Mouse (Mus musculus) kidney, embryonic 16.5 days (tissue): ENCODE results near the gene Sec16a. TPM values are rescaled to one million over a fixed set of nuclear protein-coding genes. Genes with fewer than 3 reads are reported as not detected.

Experiments used
- ATAC-seq: fragments of 200-750 bp; cut with Nextera tagmentation; 2 replicates; pipeline ENCODE4 v1.8.0; 2017; ENCODE audit warnings: moderate TSS enrichment; ENCODE audit not compliant: low FRiP score, low TSS enrichment
- H3K27ac ChIP-seq: fragments of 300-500 bp; sonication (generic); 2 replicates; pipeline ENCODE4 v1.5.1; 2014; ENCODE audit warnings: low read length
- H3K27me3 ChIP-seq: fragments of 300-500 bp; sonication (generic); 2 replicates; pipeline ENCODE4 v1.6.1; 2014; ENCODE audit warnings: low read length, control low read depth, mixed read lengths; ENCODE audit not compliant: insufficient read depth
- H3K36me3 ChIP-seq: fragments of 300-500 bp; sonication (generic); 2 replicates; pipeline ENCODE4 v1.6.1; 2014; ENCODE audit warnings: low read length, control low read depth, mixed read lengths; ENCODE audit not compliant: insufficient read depth
- H3K4me1 ChIP-seq: fragments of 300-500 bp; sonication (generic); 2 replicates; pipeline ENCODE4 v1.6.1; 2014; ENCODE audit warnings: low read length, control low read depth, mixed read lengths; ENCODE audit not compliant: insufficient read depth
- H3K4me2 ChIP-seq: fragments of 300-500 bp; sonication (generic); replicated peaks from 2 replicates; pipeline ENCODE4 v1.6.1; 2014; ENCODE audit warnings: low read depth, low read length
- H3K4me3 ChIP-seq: fragments of 300-500 bp; sonication (generic); 2 replicates; pipeline ENCODE4 v1.5.1; 2014; ENCODE audit warnings: mild to moderate bottlenecking, low read length
- H3K9ac ChIP-seq: fragments of 300-500 bp; sonication (generic); replicated peaks from 2 replicates; pipeline ENCODE4 v1.6.1; 2014; ENCODE audit warnings: low read length
- H3K9me3 ChIP-seq: fragments of 300-500 bp; sonication (generic); 2 replicates; pipeline ENCODE4 v1.6.1; 2016; ENCODE audit warnings: low read length, control low read depth
- WGBS: fragments of 180-500 bp; shearing (Covaris S2); extraction: QIAGEN DNeasy Blood & Tissue Kit; methylation state at CpG from one replicate; pipeline ENCODE4 v1.1.7; 2014; 5-methylcytosine and 5-hydroxymethylcytosine counted together
- polyA plus RNA-seq: library from polyadenylated mRNA; unstranded; fragments of >200 nt; fragmentation: Nextera tagmentation; extraction: Ambion mirVana; gene quantifications from 2 replicates; pipeline ENCODE4 v1.2.1, GENCODE M21; 2015

The Sec16a gene
- polyA plus RNA-seq, 1 experiment from 2014 or later = 27.6 TPM

DNA sequence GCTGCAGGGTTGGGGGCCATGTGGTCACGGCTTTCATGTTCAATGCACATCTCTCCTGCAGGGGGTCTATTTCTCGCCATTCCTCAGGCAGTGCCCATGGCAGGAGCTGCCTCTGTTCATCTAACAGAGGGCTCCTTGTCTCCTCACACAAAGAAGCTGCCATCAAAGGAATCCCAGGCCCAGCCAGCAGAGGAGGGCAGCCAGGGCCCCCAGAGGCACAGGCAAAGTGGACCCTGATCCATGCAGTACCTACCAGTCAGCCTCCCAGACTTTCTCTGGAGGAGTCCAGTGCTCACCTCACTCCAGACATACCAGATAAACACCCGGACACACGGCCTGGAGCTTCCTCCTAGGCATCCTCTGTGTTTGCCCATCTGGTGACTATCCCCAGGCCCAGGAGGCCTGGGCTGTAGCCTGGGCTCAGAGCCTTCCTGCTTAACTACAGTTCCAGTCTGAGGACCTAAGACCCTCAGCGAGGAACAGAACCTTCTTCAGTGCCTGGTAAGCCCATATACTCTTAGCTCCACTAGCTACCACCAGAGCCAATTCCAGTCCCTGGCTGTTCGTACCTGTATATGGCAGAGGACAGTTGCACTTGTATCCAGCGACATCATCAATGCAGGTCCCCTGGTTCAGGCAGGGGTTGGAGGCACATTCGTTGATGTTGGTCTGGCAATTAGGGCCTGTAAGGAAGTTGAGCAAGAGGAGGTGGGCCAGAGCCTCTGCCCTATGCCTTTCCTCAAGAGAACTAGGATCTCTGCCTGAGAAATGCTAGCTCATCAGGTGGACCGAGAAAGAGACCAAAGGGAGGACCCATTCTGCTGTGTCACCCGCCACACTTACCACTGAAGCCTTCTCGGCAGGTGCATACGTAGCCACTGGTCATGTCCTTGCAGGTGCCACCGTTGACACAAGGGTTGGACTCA is 30.8 kb upstream of the Sec16a start:
- 81% methylated on average over 13 of the region's 13 CpGs for WGBS

DNA sequence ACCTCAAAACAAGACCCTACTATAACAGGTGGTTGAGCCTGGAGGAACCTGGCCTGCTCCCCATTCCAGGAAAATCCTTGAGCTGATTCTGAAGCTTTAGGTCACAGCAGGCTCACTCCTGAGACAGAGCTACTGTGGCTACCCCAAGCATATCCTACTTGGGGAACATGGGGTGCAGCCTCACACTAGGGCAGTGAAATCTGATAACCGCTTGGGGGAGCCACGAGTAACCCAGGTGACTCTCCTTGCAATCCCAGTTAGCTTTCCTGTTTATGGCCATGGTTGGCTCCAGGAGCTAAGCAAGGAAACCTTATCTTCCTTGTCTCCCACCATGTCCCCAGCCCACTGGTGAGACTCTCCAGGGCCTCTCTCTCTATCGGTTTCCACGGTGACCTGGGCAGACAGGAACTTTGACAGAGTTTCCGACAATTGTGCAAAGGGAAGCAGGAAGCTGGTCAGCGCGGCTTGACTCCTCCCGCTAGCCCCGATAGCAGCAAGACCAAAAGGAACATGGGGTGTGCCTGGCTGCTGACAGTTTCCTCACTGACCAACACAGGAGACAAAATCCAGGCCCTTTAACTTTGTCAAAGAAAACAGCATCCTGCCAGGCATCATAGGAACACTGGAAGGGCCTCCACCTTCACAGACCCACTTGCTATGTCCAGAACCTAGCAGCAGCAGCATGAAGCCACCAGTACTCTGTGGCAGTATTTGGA is 29.9 kb upstream of the Sec16a start:
- Histone ChIP-seq H3K9me3 (no peaks in the 10 kb centered on the region), H3K4me2 (no peak overlapping the region), H3K36me3 (peaks cover 99% of the 10 kb centered on the region), H3K9ac (no peak overlapping the region), H3K27ac (peak overlapping the region; percentile 78), H3K4me3 (no peak overlapping the region), H3K4me1 (no peaks in the 10 kb centered on the region), H3K27me3 (no peaks in the 10 kb centered on the region)
- 41% methylated on average over 9 of the region's 9 CpGs for WGBS
- ATAC-seq = peak; percentile 25; the same call in 1 of the 2 replicates

More for the DNA sequence above, 30.8 kb upstream of the Sec16a start:
- Histone ChIP-seq H3K9me3 (no peaks in the 10 kb centered on the region), H3K4me3 (no peak overlapping the region), H3K27me3 (no peaks in the 10 kb centered on the region), H3K36me3 (peaks cover 99% of the 10 kb centered on the region), H3K27ac (peak overlapping the region; percentile 78), H3K9ac (no peak overlapping the region), H3K4me1 (peaks cover under 1% of the 10 kb centered on the region), H3K4me2 (no peak overlapping the region)
- ATAC-seq = no peak

DNA sequence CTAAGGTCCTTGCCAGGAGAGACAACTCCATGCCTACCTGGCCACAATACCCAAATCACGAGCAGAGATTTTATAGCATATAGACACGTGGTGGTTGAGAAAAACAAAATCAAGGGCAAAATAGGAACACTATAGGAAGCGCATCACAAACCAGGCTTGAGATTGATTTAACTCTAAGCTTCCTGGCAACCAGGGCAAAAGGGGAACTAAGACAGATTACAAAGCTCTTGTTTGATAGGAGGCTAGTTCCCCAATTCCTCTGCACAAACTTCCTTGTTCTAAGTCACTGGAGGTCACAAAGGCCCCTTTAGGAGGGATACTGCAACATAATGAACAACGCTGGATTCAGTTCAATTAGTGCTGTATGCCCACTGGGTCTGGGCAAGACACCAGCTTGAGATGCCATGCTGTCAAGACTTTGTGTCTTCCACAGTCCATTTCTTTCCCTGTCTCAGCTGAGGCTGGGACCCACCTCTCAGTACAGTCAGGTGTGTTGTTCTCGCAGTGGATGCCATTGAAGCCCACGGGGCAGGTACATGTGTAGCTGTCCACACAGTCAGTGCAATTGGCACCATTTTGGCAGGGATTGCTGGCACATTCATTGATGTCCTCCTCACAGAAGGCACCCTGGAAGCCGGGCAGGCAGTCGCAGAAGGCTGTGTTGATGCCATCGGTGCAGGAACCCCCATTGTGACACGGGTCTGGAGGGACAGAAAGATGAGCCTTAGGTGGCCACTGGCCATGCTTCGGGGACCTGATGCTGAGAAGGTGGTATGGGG is 27.5 kb upstream of the Sec16a start:
- no peak overlapping the region for H3K4me3 ChIP-seq
- H3K4me1 ChIP-seq = no peaks in the 10 kb centered on the region
- no peaks in the 10 kb centered on the region for H3K9me3 ChIP-seq
- no peak overlapping the region for H3K27ac ChIP-seq
- ATAC-seq = no peak
- H3K4me2 ChIP-seq = no peak overlapping the region
- peaks cover 98% of the 10 kb centered on the region for H3K36me3 ChIP-seq
- no peak overlapping the region for H3K9ac ChIP-seq
- H3K27me3 ChIP-seq = no peaks in the 10 kb centered on the region
- WGBS = 92% methylated on average over 11 of the region's 11 CpGs

DNA sequence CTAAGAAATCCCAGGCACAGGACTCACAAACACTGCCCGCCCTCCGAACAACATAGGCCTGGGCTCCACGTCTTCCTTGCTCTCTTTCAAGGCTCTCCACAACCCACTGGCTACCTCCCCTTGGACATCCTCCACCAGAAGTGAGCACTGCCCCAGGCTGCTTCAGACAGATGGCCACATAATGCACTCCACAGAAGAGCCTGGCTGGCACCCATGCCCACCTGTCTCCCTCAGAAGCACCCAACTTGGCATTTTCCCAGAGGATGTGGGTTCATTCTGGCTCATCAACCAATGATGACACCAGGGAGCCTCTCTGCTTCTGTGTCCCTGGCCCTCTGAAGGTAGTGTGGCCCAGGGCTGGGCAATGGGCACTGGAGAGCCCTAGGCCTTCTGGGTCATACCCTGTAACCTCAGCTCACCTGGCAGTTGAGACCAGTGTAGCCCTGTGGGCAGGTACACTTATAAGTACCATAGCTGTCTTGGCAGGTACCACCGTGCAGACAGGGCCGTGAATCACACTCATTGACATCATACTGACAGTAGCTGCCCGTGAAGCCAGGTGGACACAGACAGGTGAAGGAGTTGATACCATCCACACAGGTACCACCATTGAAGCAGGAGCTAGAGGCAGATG is 26.8 kb upstream of the Sec16a start:
- Histone ChIP-seq H3K27ac (no peak overlapping the region), H3K36me3 (peaks cover 98% of the 10 kb centered on the region), H3K4me3 (no peak overlapping the region), H3K9ac (no peak overlapping the region), H3K4me2 (no peak overlapping the region), H3K4me1 (no peaks in the 10 kb centered on the region), H3K9me3 (no peaks in the 10 kb centered on the region), H3K27me3 (no peaks in the 10 kb centered on the region)
- WGBS = 90% methylated on average over 6 of the region's 6 CpGs
- no peak for ATAC-seq

DNA sequence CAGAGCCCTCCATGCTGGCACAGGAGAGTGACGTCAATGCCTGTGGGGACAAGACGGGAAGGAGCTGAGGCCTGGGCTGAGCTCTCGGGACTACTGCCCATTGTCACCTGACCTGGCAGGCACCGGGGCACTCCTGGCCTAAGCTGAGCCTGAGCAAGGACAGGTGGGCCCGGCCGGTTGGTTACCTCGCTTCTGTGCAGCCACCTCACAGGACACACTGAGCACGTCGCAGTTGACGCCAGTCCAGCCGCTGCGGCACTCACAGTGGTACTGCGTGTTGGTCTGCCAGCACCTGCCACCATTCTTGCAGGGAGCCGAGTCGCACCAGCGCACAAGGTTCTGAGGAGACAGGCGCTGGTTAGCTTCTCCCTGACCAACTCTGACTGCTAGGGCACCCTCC is 26.0 kb upstream of the Sec16a start:
- ATAC-seq = no peak
- Histone ChIP-seq H3K4me2 (no peak overlapping the region), H3K9me3 (no peaks in the 10 kb centered on the region), H3K36me3 (peaks cover 98% of the 10 kb centered on the region), H3K27me3 (no peaks in the 10 kb centered on the region), H3K27ac (no peak overlapping the region), H3K4me3 (no peak overlapping the region), H3K9ac (no peak overlapping the region), H3K4me1 (no peaks in the 10 kb centered on the region)
- 92% methylated on average over 17 of the region's 17 CpGs for WGBS

DNA sequence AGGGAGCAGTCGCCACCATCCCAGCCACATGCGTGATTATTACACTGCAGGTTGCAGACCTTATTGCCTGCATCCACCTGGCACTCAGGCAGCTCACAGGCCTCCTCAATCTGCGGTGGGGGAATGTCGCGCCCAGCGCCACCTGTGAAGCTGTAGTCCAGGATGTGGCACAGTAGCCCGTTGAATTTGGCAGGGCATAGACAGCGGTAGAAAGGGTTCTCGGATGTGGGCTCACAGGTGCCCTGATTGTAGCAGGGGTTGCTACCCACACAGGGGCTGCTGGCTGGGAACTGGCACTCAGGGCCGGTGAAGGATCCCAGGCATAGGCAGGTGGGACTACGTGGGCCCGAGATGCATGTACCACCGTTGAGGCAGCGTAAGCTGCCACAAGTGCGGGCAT is 23.4 kb upstream of the Sec16a start:
- Histone ChIP-seq H3K9ac (no peak overlapping the region), H3K27me3 (no peaks in the 10 kb centered on the region), H3K4me2 (no peak overlapping the region), H3K4me1 (no peaks in the 10 kb centered on the region), H3K4me3 (no peak overlapping the region), H3K9me3 (no peaks in the 10 kb centered on the region), H3K27ac (no peak overlapping the region), H3K36me3 (peaks cover 99% of the 10 kb centered on the region)
- 93% methylated on average over 15 of the region's 15 CpGs for WGBS
- ATAC-seq = no peak

DNA sequence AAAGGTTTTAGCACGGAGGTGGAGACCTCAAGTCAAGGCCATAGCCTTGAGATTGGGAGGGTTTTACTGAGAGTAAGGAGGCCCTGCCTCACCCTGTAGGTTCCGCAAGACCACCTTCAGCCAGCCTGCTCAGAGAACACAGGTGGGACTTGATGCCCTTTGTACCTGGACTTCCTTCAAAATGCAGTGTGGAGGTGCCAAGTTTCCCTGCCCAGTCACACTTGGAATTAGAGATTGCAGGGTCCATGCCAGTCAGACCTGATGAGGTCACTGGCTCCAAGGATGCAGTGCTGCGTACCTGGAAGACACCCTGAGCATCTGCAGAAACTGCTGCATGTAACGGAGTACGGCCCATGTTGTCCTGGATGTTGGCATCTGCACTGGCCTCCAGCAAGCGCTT is 18.4 kb upstream of the Sec16a start:
- 92% methylated on average over 6 of the region's 6 CpGs for WGBS
- Histone ChIP-seq H3K9ac (no peak overlapping the region), H3K4me3 (no peak overlapping the region), H3K36me3 (peaks cover 91% of the 10 kb centered on the region), H3K4me1 (peaks cover 20% of the 10 kb centered on the region), H3K27me3 (no peaks in the 10 kb centered on the region), H3K4me2 (no peak overlapping the region), H3K27ac (no peak overlapping the region), H3K9me3 (no peaks in the 10 kb centered on the region)
- ATAC-seq = no peak

DNA sequence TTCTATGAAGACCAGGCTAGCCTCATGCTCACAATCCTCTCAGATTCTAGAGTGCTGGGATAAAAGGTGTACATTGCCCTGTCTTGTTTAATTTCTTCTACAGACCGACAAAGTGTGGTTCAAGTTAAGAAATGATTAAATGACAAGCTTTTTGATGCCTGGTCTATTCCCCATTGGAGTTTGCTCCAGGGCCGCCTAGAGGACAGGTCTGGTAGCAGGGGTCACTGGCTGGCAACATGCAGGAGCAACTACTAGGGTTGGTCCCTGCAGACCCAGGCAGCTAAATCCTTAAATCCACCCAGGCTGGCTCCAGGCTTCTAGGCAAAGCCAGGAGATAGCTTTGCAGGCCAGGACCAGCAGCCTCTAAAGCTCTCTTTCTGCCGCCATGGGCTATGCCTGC is 18.0 kb upstream of the Sec16a start:
- Histone ChIP-seq H3K4me2 (no peak overlapping the region), H3K9me3 (no peaks in the 10 kb centered on the region), H3K4me1 (peaks cover 25% of the 10 kb centered on the region), H3K36me3 (peaks cover 86% of the 10 kb centered on the region), H3K27ac (no peak overlapping the region), H3K4me3 (no peak overlapping the region), H3K9ac (no peak overlapping the region), H3K27me3 (no peaks in the 10 kb centered on the region)
- 82% methylated on average over 3 of the region's 3 CpGs for WGBS
- ATAC-seq = no peak

DNA sequence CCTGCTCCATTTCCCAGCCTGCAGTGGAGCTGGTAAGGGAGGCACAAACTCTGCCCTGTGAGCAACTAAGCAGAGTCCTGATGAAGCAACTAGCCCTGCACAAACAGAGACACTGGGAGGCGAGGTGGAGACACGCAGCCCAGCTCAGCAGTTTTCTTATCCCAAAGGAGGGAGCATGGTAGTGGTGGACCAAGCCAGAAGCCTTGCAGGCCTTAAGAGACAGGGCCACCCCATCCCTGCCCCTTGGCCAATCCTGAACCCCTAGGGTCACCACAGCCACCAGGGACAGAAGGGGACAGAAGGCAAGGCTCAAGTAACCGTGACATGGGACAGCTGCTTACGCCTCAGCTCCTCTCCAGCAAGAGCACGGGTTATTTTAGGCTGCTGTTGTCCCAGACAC is 16.7 kb upstream of the Sec16a start:
- Histone ChIP-seq H3K36me3 (peaks cover 73% of the 10 kb centered on the region), H3K9me3 (no peaks in the 10 kb centered on the region), H3K4me1 (peaks cover 26% of the 10 kb centered on the region), H3K27me3 (no peaks in the 10 kb centered on the region), H3K27ac (no peak overlapping the region), H3K9ac (no peak overlapping the region), H3K4me3 (no peak overlapping the region), H3K4me2 (no peak overlapping the region)
- 77% methylated on average over 5 of the region's 5 CpGs for WGBS
- ATAC-seq = no peak
